Mouse (Mus musculus): Measurements from ENCODE around the gene Zfp423. TPM values are rescaled to one million over a fixed set of nuclear protein-coding genes. Genes with fewer than 3 reads are reported as not detected.

Gene Zfp423
- polyA plus RNA-seq, 1 experiment from 2014 or later = 5.0 TPM

DNA sequence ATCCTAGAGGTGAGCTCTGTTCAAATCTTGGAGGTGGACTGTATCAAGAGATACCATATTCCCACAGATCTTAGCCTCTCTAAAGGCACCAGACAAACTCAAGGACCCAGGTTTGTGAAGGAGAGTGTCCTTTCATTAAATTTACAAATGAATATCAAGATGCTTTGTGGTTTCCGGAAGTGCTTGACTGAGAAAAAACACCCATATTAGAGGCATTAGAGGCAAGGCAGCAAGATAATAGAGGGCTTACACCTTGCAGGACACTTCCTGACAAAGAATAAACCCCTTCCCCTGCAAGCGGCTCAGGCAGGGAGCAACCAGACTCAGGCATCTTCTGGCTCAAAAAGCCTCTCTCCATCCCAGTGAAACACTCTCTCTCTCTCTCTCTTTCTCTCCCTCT, 78.3 kb downstream of the Zfp423 start:
- Histone ChIP-seq H3K4me3 (replicated peaks) (no peak overlapping the region), H3K4me1 (replicated peaks) (0 out of 2 replicates have a peak, but pooled peaks cover 4% of the 10 kb centered on the region), H3K36me3 (no peaks in the 10 kb centered on the region), H3K4me2 (replicated peaks) (no peak overlapping the region), H3K9ac (no peak overlapping the region), H3K9me3 (no peaks in the 10 kb centered on the region), H3K27me3 (replicated peaks) (no peaks in the 10 kb centered on the region), H3K27ac (no peak overlapping the region)
- ATAC-seq = no peak
- WGBS = 72% methylated on average over 2 of the region's 2 CpGs

DNA sequence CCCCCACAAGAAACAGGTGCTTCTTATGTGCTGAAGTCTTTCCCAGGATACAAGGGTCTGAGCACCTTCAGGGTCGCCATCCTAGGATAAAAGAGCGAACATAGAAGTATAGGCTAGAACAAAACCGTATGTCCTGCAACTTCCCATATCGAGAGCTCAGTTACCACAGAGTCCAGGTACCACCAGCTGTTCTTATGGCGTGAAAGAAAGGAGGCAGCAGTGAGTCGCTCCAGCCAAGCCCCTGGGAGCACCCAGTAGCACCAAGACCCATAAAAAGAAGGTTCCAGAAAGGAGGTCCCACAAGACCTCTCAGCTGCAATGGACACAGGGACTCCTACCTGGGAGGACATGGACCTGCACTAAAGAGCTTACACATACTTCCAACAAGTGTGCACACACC, 83.5 kb downstream of the Zfp423 start:
- Histone ChIP-seq H3K9me3 (no peaks in the 10 kb centered on the region), H3K27ac (no peak overlapping the region), H3K4me1 (replicated peaks) (peaks cover 6% of the 10 kb centered on the region; the same call in 1 of the 2 replicates), H3K9ac (no peak overlapping the region), H3K4me2 (replicated peaks) (no peak overlapping the region), H3K36me3 (no peaks in the 10 kb centered on the region), H3K4me3 (replicated peaks) (no peak overlapping the region), H3K27me3 (replicated peaks) (no peaks in the 10 kb centered on the region)
- no peak for ATAC-seq
- WGBS = 73% methylated on average over 6 of the region's 6 CpGs

DNA sequence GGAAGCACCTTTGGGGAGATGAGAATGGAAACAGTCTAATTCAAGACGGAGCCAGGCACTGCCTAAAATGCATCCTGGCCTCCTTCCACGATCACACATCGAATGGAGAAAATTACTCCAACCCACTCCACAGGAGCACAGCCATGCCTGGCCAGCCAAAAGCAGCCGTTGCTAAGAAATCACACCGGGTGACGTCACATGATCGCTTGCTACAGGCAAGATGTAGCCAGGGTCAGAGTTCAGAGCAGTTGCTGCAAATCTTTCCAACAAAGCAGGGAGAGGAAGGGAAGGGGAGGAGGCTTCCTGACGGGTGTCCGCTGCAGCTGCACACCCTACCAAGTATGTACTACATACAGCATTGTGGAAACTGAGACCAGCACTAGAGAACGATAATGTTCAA, 83.9 kb downstream of the Zfp423 start:
- no peaks in the 10 kb centered on the region for H3K9me3 ChIP-seq
- H3K4me3 ChIP-seq (replicated peaks) = no peak overlapping the region
- H3K36me3 ChIP-seq = no peaks in the 10 kb centered on the region
- ATAC-seq = peak; percentile 56; the same call in 1 of the 2 replicates
- H3K27ac ChIP-seq = no peak overlapping the region
- WGBS = 35% methylated on average over 10 of the region's 10 CpGs
- no peak overlapping the region for H3K9ac ChIP-seq
- H3K27me3 ChIP-seq (replicated peaks) = no peaks in the 10 kb centered on the region
- peaks cover 6% of the 10 kb centered on the region; the same call in 1 of the 2 replicates for H3K4me1 ChIP-seq (replicated peaks)
- H3K4me2 ChIP-seq (replicated peaks) = no peak overlapping the region

DNA sequence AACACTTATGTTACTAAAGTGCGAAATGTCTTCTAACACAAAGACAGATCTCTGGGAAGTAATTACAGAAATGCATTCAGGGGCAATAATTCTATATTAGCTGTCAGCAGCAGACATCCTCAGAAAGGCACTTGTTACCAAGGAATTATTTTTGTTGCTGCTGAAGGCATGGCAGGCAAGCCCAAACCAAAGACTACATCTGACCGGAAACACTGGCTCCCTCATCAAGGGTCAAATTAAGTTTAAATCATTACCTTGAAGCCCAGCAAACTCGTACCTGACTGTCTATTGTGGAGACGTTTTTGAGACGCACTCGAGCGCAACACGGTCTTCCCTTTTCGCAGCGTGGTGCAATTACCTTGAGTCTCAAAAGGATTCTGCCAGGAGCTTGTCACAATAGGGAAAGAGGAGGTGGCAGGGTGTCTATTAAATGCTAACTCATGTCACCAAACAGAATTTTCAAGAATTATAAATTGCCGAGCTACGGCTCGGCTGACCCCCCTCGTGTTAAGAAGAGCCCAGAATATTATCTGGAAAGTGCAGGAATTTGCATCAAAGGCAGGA, 86.3 kb downstream of the Zfp423 start:
- peaks cover 6% of the 10 kb centered on the region; the same call in 1 of the 2 replicates for H3K4me1 ChIP-seq (replicated peaks)
- no peak for ATAC-seq
- 64% methylated on average over 14 of the region's 14 CpGs for WGBS
- no peaks in the 10 kb centered on the region for H3K36me3 ChIP-seq
- no peak overlapping the region for H3K4me2 ChIP-seq (replicated peaks)
- no peaks in the 10 kb centered on the region for H3K9me3 ChIP-seq
- no peak overlapping the region for H3K4me3 ChIP-seq (replicated peaks)
- H3K9ac ChIP-seq = no peak overlapping the region
- H3K27me3 ChIP-seq (replicated peaks) = no peaks in the 10 kb centered on the region
- no peak overlapping the region for H3K27ac ChIP-seq

DNA sequence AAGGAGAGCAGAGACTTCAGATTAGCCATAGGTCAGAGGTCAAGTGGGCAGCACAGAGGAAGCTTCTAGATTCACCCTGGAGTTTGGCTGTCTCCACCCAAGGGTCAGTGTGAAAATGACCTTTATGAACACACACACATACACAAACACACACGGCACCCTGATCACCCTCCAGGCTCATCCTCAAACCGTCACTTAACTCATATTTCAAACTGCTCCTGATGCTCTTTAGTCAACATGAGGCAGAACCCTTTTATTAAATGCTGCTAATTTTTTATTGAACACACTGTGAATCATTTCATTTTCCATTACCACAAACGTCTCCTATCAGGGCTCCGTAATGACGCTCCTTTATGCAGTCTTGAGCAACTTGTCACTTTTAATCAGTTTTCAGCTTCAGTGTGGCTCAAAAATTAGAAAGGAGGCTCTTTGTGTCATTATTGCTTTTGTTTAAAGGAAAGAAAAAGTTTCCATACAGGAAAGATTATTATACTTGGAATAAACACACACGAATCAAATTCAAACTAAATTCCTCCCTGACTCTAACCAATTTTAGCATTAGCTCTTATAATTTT, 87.0 kb downstream of the Zfp423 start:
- no peak overlapping the region for H3K4me2 ChIP-seq (replicated peaks)
- no peaks in the 10 kb centered on the region for H3K9me3 ChIP-seq
- peaks cover 6% of the 10 kb centered on the region; the same call in 1 of the 2 replicates for H3K4me1 ChIP-seq (replicated peaks)
- H3K27me3 ChIP-seq (replicated peaks) = no peaks in the 10 kb centered on the region
- no peaks in the 10 kb centered on the region for H3K36me3 ChIP-seq
- no peak for ATAC-seq
- 72% methylated on average over 6 of the region's 6 CpGs for WGBS
- H3K4me3 ChIP-seq (replicated peaks) = no peak overlapping the region
- H3K27ac ChIP-seq = no peak overlapping the region
- H3K9ac ChIP-seq = no peak overlapping the region

DNA sequence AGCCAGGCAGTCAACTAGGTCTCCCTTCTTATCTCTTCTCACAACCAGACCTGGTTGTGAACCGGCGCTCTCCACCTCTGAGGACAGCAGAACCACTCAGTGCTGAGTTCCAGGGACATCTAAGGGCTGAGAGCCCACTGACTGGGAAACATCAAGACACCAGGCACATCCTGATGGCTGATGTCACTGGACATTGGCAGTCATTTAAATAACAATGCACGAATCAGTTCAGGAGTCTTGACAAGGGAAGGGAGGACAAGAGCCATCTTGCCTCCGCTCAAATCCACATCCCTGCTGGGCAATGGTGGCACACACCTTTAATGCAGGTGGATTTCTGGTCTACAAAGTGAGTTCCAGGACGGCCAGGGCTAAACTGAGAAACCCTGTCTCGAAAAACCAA, 92.8 kb downstream of the Zfp423 start:
- Histone ChIP-seq H3K27ac (no peak overlapping the region), H3K4me2 (replicated peaks) (no peak overlapping the region), H3K4me3 (replicated peaks) (no peak overlapping the region), H3K9ac (no peak overlapping the region), H3K4me1 (replicated peaks) (0 out of 2 replicates have a peak, but pooled peaks cover 3% of the 10 kb centered on the region), H3K36me3 (no peaks in the 10 kb centered on the region), H3K9me3 (no peaks in the 10 kb centered on the region), H3K27me3 (replicated peaks) (no peaks in the 10 kb centered on the region)
- WGBS = 81% methylated on average over 6 of the region's 6 CpGs
- no peak for ATAC-seq

DNA sequence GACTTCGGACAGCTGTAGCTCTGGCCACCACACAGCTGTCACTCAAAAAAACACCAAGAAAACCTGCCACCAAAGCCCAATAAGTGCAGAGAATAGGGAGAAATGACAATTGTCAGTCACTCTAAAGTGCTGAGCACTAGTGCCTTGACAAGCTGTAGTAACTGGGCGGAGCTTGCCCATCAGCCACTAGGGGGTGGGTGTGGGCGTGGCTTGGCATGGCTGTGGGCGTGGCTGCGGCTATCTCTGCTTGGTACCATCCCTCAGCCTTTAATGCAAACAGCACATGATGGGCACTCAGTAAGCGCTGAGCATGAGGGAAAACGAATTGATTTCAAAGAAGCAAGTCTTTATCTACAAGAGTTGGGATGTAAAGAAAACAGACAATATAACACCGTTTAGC, 95.2 kb downstream of the Zfp423 start:
- no peak overlapping the region for H3K4me3 ChIP-seq (replicated peaks)
- no peaks in the 10 kb centered on the region for H3K36me3 ChIP-seq
- no peak overlapping the region for H3K9ac ChIP-seq
- WGBS = 67% methylated on average over 8 of the region's 8 CpGs
- no peak overlapping the region for H3K4me2 ChIP-seq (replicated peaks)
- 0 out of 2 replicates have a peak, but pooled peaks cover 3% of the 10 kb centered on the region for H3K4me1 ChIP-seq (replicated peaks)
- no peaks in the 10 kb centered on the region for H3K9me3 ChIP-seq
- H3K27ac ChIP-seq = no peak overlapping the region
- H3K27me3 ChIP-seq (replicated peaks) = no peaks in the 10 kb centered on the region
- ATAC-seq = no peak

DNA sequence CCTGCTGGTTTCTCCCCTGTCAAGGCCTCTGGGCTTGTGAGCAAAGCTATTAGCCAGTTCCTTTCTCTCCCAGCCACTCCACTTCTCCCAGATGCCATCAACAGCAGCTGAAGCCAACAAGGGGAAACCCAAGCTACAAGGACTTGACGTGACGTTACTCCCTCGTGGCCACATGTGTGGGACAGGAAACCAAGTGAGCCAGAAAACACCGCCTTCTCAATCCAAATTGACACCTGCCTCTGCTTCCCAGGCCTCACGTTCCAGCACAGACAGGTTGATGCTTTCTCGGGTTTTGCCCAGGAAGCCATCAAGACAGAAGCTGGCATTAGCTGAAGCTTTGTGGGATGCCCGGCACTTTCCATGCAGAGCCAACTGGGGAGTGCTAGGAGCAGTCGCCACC, 96.3 kb downstream of the Zfp423 start:
- ATAC-seq = no peak
- H3K4me3 ChIP-seq (replicated peaks) = no peak overlapping the region
- no peaks in the 10 kb centered on the region for H3K9me3 ChIP-seq
- H3K4me2 ChIP-seq (replicated peaks) = no peak overlapping the region
- no peak overlapping the region for H3K27ac ChIP-seq
- H3K27me3 ChIP-seq (replicated peaks) = no peaks in the 10 kb centered on the region
- no peak overlapping the region for H3K9ac ChIP-seq
- 85% methylated on average over 8 of the region's 8 CpGs for WGBS
- 0 out of 2 replicates have a peak, but pooled peaks cover 3% of the 10 kb centered on the region for H3K4me1 ChIP-seq (replicated peaks)
- H3K36me3 ChIP-seq = no peaks in the 10 kb centered on the region

DNA sequence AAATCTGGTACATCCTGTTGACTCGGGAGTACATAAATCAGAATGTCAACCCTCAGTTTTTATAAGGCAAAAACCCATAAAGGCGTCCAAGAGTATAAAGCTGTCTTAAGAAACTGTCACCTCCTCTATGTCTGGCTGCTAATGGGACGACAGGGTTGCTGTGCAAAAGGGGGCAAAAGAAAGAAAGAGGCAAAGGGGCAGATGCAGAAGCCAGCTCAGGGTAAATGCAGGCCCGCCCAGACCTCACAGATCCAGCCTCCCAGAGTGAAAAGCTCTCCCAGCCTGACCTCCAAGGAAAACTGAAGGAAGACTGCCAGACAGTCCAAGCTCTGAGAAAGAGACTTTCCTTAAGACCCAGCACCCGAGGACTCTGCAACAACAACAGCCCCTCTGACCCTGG, 97.7 kb downstream of the Zfp423 start:
- Histone ChIP-seq H3K36me3 (no peaks in the 10 kb centered on the region), H3K4me2 (replicated peaks) (no peak overlapping the region), H3K4me1 (replicated peaks) (0 out of 2 replicates have a peak, but pooled peaks cover 3% of the 10 kb centered on the region), H3K27me3 (replicated peaks) (no peaks in the 10 kb centered on the region), H3K9ac (no peak overlapping the region), H3K27ac (0 out of 2 replicates have a peak overlapping the region, but pooled peaks have one; percentile 4), H3K9me3 (no peaks in the 10 kb centered on the region), H3K4me3 (replicated peaks) (no peak overlapping the region)
- WGBS = 46% methylated on average over 5 of the region's 5 CpGs
- ATAC-seq = no peak

DNA sequence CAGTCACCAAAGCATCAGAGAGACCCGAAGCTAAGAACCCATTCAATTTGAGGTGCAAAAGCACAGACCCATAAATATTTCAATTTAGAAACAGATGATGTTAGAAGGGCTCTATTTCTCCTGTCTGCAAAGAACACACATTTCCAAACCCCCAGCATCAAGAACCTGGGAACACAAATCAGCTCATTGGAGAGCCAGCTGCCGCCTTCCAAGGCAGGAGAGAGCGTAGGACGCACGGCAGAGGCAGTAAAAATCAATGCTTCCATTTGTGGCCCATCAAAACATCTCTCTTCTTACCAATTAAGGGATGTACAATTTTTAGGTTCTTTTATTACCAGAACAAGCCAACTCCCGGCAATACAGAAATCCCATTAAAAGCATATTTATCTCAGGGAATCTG, 98.5 kb downstream of the Zfp423 start:
- H3K27me3 ChIP-seq (replicated peaks) = no peaks in the 10 kb centered on the region
- 0 out of 2 replicates have a peak, but pooled peaks cover 3% of the 10 kb centered on the region for H3K4me1 ChIP-seq (replicated peaks)
- H3K4me2 ChIP-seq (replicated peaks) = no peak overlapping the region
- no peaks in the 10 kb centered on the region for H3K36me3 ChIP-seq
- no peak for ATAC-seq
- WGBS = 54% methylated on average over 6 of the region's 6 CpGs
- H3K27ac ChIP-seq = no peak overlapping the region
- no peaks in the 10 kb centered on the region for H3K9me3 ChIP-seq
- H3K4me3 ChIP-seq (replicated peaks) = no peak overlapping the region
- H3K9ac ChIP-seq = no peak overlapping the region

DNA sequence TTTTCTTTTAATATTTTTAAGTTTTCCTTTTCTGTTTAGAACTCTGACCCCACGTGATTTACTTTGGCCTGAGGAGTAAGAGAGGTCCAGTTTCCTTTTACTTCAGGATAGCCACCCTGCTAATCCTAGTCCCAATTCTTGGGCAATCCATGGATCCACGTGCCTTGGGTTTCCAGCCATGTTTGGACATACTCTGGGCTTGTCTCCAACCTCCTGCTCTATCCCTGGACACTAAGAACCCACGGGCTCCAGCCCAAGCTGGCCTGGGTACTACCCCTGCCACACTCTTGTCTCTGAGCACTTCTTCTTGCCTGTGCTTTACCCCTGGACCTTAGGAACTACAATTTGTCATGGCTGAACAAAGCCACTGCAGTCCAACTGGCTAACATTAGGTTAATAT, 107.5 kb downstream of the Zfp423 start:
- ATAC-seq = no peak
- no peaks in the 10 kb centered on the region for H3K27me3 ChIP-seq (replicated peaks)
- H3K4me2 ChIP-seq (replicated peaks) = no peak overlapping the region
- no peak overlapping the region for H3K27ac ChIP-seq
- H3K9me3 ChIP-seq = no peaks in the 10 kb centered on the region
- H3K36me3 ChIP-seq = no peaks in the 10 kb centered on the region
- 0 out of 2 replicates have a peak, but pooled peaks cover 3% of the 10 kb centered on the region for H3K4me1 ChIP-seq (replicated peaks)
- H3K9ac ChIP-seq = no peak overlapping the region
- 79% methylated on average over 3 of the region's 3 CpGs for WGBS
- no peak overlapping the region for H3K4me3 ChIP-seq (replicated peaks)

DNA sequence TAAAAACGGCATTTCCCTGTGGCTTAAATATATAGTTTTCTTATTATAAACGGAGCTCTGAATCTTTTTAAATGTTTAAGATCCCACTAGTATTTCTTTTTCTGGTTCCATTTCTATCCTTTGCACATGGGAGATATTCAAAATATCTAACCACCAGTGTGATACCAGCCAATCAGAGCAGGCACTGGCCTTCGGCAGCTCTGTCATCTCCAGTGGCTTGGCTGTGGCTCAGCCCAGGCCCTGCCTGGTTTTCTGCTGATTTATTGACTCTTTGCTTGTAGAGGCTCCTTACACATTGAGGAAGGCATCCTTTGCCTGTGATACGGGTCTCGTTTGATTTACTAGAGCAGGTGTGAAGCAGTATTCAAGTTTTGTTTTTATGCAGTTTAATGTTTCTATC, 108.0 kb downstream of the Zfp423 start:
- no peak overlapping the region for H3K4me3 ChIP-seq (replicated peaks)
- no peaks in the 10 kb centered on the region for H3K27me3 ChIP-seq (replicated peaks)
- ATAC-seq = no peak
- no peak overlapping the region for H3K4me2 ChIP-seq (replicated peaks)
- no peaks in the 10 kb centered on the region for H3K36me3 ChIP-seq
- H3K9me3 ChIP-seq = no peaks in the 10 kb centered on the region
- H3K4me1 ChIP-seq (replicated peaks) = 0 out of 2 replicates have a peak, but pooled peaks cover 3% of the 10 kb centered on the region
- WGBS = 64% methylated on average over 5 of the region's 5 CpGs
- no peak overlapping the region for H3K9ac ChIP-seq
- no peak overlapping the region for H3K27ac ChIP-seq

DNA sequence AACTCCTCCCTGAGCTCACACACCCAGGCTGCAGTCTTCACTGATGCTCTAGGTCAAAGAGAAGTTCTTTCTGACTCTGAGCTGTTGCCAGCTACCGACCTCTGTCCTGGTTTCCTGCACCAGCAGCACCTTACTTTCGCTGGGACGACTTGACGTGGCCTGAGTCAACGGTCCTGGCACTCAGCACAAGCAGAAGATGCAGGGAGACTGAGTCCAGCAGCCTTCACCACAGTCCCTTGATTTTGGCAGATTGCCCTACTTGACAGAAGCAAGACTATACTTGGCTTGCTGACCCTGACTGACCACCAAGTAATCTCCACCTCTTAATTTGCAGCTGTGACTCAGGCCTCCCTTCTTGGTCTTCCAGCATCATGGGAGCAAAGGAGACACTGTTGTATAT, 110.6 kb downstream of the Zfp423 start:
- no peak for ATAC-seq
- Histone ChIP-seq H3K36me3 (no peaks in the 10 kb centered on the region), H3K27ac (no peak overlapping the region), H3K4me2 (replicated peaks) (no peak overlapping the region), H3K9ac (no peak overlapping the region), H3K4me1 (replicated peaks) (0 out of 2 replicates have a peak, but pooled peaks cover 3% of the 10 kb centered on the region), H3K27me3 (replicated peaks) (no peaks in the 10 kb centered on the region), H3K4me3 (replicated peaks) (no peak overlapping the region), H3K9me3 (no peaks in the 10 kb centered on the region)
- WGBS = 85% methylated on average over 5 of the region's 5 CpGs

Data from intestine, embryonic 15.5 days (tissue).